Mouse (Mus musculus) layer of hippocampus, adult 9-11 months (tissue): ENCODE data around the gene Crtc1.

Source experiments
- DNase-seq: peaks from one replicate; pipeline ENCODE4 v3.0.0; 2022

Gene Crtc1

GRCm38 (mm10) chr8:70461765-70462515 is 22.6 kb upstream of the Crtc1 start:
- no peak for DNase-seq

GRCm38 (mm10) chr8:70460606-70461005 is 21.2 kb upstream of the Crtc1 start:
- DNase-seq, result peak; percentile 67

- no peak for DNase-seq
These were observed 20.8 kb upstream of the Crtc1 start for GRCm38 (mm10) chr8:70460199-70460598.

GRCm38 (mm10) chr8:70459636-70460035 is 20.3 kb upstream of the Crtc1 start:
- DNase-seq, result no peak

GRCm38 (mm10) chr8:70458462-70458861 is 19.1 kb upstream of the Crtc1 start:
- no peak for DNase-seq

- DNase-seq, result no peak
These were observed 18.5 kb upstream of the Crtc1 start for GRCm38 (mm10) chr8:70457882-70458281.

- DNase-seq, result no peak
These were observed 17.6 kb upstream of the Crtc1 start for GRCm38 (mm10) chr8:70456996-70457395.

- no peak for DNase-seq
These were observed 14.5 kb upstream of the Crtc1 start for GRCm38 (mm10) chr8:70453852-70454251.

GRCm38 (mm10) chr8:70452196-70452966 is 13.0 kb upstream of the Crtc1 start:
- DNase-seq, result peak; percentile 62

GRCm38 (mm10) chr8:70447639-70448420 is 8.5 kb upstream of the Crtc1 start:
- DNase-seq, result peak; percentile 46

GRCm38 (mm10) chr8:70445988-70446387 is 6.6 kb upstream of the Crtc1 start:
- no peak for DNase-seq

GRCm38 (mm10) chr8:70443326-70443725 is 3.9 kb upstream of the Crtc1 start:
- no peak for DNase-seq

GRCm38 (mm10) chr8:70441565-70441964 is 2.2 kb upstream of the Crtc1 start:
- no peak for DNase-seq

GRCm38 (mm10) chr8:70440246-70440645 is 867 bp upstream of the Crtc1 start:
- no peak for DNase-seq

- DNase-seq, result no peak
These were observed 435 bp upstream of the Crtc1 start for GRCm38 (mm10) chr8:70439848-70440179.

- no peak for DNase-seq
These were observed 956 bp downstream of the Crtc1 start for GRCm38 (mm10) chr8:70438423-70438822.

GRCm38 (mm10) chr8:70435156-70435555 is 4.2 kb downstream of the Crtc1 start:
- no peak for DNase-seq

- no peak for DNase-seq
These were observed 6.3 kb downstream of the Crtc1 start for GRCm38 (mm10) chr8:70432991-70433536.

GRCm38 (mm10) chr8:70431213-70431612 is 8.2 kb downstream of the Crtc1 start:
- no peak for DNase-seq

- DNase-seq, result no peak
These were observed 13.0 kb downstream of the Crtc1 start for GRCm38 (mm10) chr8:70426300-70426907.

GRCm38 (mm10) chr8:70422722-70423121 is 16.7 kb downstream of the Crtc1 start:
- no peak for DNase-seq

- DNase-seq, result no peak
These were observed 17.9 kb downstream of the Crtc1 start for GRCm38 (mm10) chr8:70421349-70422104.
